Mouse (Mus musculus) lung, adult 2 months (tissue): ENCODE data around the gene Hmox1. TPM values are rescaled to one million over a fixed set of nuclear protein-coding genes. Genes with fewer than 3 reads are reported as not detected.

Source experiments
- DNase-seq: peaks from one replicate; pipeline ENCODE4 v3.0.0; 2022
- H3K4me1 ChIP-seq: fragments of 200-500 bp; 2 replicates; pipeline ENCODE4 v1.6.1; 2011; ENCODE audit warnings: low read length; ENCODE audit not compliant: control insufficient read depth, insufficient read depth
- H3K4me3 ChIP-seq: fragments of 200-500 bp; replicated peaks from 2 replicates; pipeline ENCODE3; 2011; ENCODE audit warnings: low read depth, mild to moderate bottlenecking, control low read depth, low read length; ENCODE audit errors: extremely low read depth
- CTCF ChIP-seq: fragments of 200-500 bp; IDR thresholded peaks from 2 replicates; pipeline ENCODE4 v1.5.1; 2011; ENCODE audit warnings: mild to moderate bottlenecking, low read length, control low read depth; ENCODE audit not compliant: insufficient read depth
- POLR2A ChIP-seq: fragments of 200-500 bp; IDR thresholded peaks from 2 replicates; pipeline ENCODE4 v1.6.1; 2011; ENCODE audit warnings: low read depth, mild to moderate bottlenecking, control low read depth, low read length, borderline replicate concordance; ENCODE audit errors: extremely low read depth
- whole genome bisulfite sequencing: fragments of 180-500 bp; shearing (Covaris S2); methylation state at CpG from one replicate; pipeline ENCODE4 v1.1.7; 2018; 5-methylcytosine and 5-hydroxymethylcytosine counted together
- polyA plus RNA-seq: library from polyadenylated mRNA; depleted of rRNA; stranded (reverse); fragments of >200 nt; gene quantifications from 2 replicates; pipeline ENCODE4 v1.2.3, GENCODE M21; 2012; rRNA removed

Hmox1 gene
- polyA plus RNA-seq, 1 experiment = 58.0 TPM

GRCm38 (mm10) chr8:75118505-75118904 is 25.1 kb downstream of the Hmox1 start:
- WGBS = 65% methylated on average over 1 of the region's 1 CpGs
- DNase-seq = no peak
- TF ChIP-seq CTCF (no peak), POLR2A (no peak)

GRCm38 (mm10) chr8:75119287-75119686 is 25.9 kb downstream of the Hmox1 start:
- 95% methylated on average over 2 of the region's 2 CpGs for whole genome bisulfite sequencing
- no peak for TF ChIP-seq POLR2A
- no peak for TF ChIP-seq CTCF
- H3K4me1 ChIP-seq = no peaks in the 10 kb centered on the region
- no peak overlapping the region for H3K4me3 ChIP-seq
- no peak for DNase-seq

More at GRCm38 (mm10) chr8:75118505-75118904, 25.1 kb downstream of the Hmox1 start:
- H3K4me3 ChIP-seq = no peak overlapping the region
- no peaks in the 10 kb centered on the region for H3K4me1 ChIP-seq

GRCm38 (mm10) chr8:75119747-75120146 is 26.3 kb downstream of the Hmox1 start:
- no peak overlapping the region for H3K4me3 ChIP-seq
- WGBS = 88% methylated on average over 2 of the region's 2 CpGs
- no peak for DNase-seq
- TF ChIP-seq CTCF = no peak
- TF ChIP-seq POLR2A = no peak
- no peaks in the 10 kb centered on the region for H3K4me1 ChIP-seq

- DNase-seq = no peak
- Histone ChIP-seq H3K4me1 (no peaks in the 10 kb centered on the region), H3K4me3 (no peak overlapping the region)
- WGBS = 90% methylated on average over 1 of the region's 1 CpGs
- TF ChIP-seq CTCF (no peak), POLR2A (no peak)
These were observed 34.0 kb downstream of the Hmox1 start for GRCm38 (mm10) chr8:75127406-75127805.

- DNase-seq = peak; percentile 51
- Histone ChIP-seq H3K4me3 (no peak overlapping the region), H3K4me1 (no peaks in the 10 kb centered on the region)
- WGBS = 18% methylated on average over 3 of the region's 3 CpGs
- peak; percentile 64 for TF ChIP-seq CTCF
- TF ChIP-seq POLR2A = no peak
These were observed 39.1 kb downstream of the Hmox1 start for GRCm38 (mm10) chr8:75132485-75132884.

GRCm38 (mm10) chr8:75133399-75133798 is 40.0 kb downstream of the Hmox1 start:
- Histone ChIP-seq H3K4me3 (no peak overlapping the region), H3K4me1 (no peaks in the 10 kb centered on the region)
- TF ChIP-seq CTCF (no peak), POLR2A (no peak)
- 91% methylated on average over 2 of the region's 2 CpGs for WGBS
- DNase-seq = no peak

GRCm38 (mm10) chr8:75134603-75135391 is 41.4 kb downstream of the Hmox1 start:
- H3K4me1 ChIP-seq = no peaks in the 10 kb centered on the region
- TF ChIP-seq POLR2A (no peak), CTCF (no peak)
- H3K4me3 ChIP-seq = no peak overlapping the region
- DNase-seq = no peak
- WGBS = 15% methylated on average over 2 of the region's 2 CpGs

DNA sequence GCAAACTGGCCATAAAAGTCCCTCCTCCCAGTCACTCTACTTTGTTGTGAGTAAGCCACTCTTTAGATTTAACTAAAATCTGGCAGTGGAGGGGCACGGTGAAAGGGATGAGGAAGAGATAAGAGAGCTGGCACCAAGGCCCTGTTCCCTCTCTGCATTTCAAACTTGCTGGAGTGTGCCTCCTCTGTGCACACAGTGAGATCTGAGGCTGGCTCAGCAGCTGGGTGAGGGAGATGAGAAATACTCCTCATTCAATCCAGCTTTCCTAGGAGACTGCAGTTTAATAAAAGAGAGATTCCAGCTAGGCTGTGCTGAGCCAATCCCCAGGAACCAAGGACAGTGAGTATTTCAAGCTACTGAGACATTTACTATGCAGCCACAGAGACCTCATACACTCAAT is 42.3 kb downstream of the Hmox1 start:
- no peaks in the 10 kb centered on the region for H3K4me1 ChIP-seq
- H3K4me3 ChIP-seq = no peak overlapping the region
- TF ChIP-seq CTCF (no peak), POLR2A (no peak)
- WGBS = 8% methylated on average over 1 of the region's 1 CpGs
- no peak for DNase-seq

GRCm38 (mm10) chr8:75136256-75136655 is 42.8 kb downstream of the Hmox1 start:
- DNase-seq = no peak
- Histone ChIP-seq H3K4me1 (no peaks in the 10 kb centered on the region), H3K4me3 (no peak overlapping the region)
- TF ChIP-seq CTCF (no peak), POLR2A (no peak)
- WGBS = 39% methylated on average over 2 of the region's 2 CpGs

DNA sequence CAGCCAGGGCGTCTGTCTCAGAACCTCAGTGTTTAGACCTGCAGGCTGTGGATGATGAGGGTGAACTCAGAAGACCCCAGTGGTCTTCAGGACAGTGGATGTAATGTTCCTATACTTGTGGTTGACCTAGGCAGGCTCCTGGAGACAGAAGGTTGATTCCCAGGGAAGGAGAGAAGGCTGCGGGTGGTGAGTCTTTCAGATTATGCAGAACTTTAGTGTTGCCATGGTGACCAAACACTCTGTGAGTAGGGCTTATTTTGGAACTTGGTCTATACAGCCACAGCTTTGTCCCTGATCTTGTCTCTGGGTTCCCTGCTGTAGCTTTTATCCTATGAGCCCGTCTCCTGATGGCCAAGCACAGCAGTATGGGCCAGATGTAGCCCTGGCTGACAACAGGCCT is 44.1 kb downstream of the Hmox1 start:
- no peak for TF ChIP-seq POLR2A
- no peak for TF ChIP-seq CTCF
- DNase-seq = no peak
- Histone ChIP-seq H3K4me1 (no peaks in the 10 kb centered on the region), H3K4me3 (no peak overlapping the region)
- WGBS = 83% methylated on average over 3 of the region's 3 CpGs

Other genes starting within 250 kb of the Hmox1 start
- gene Isx, start 220.4 kb upstream of the Hmox1 start, polyA plus RNA-seq = not detected in 2 replicates
- 11.6 and 23.0 TPM in 2 replicates for gene Hmgxb4, start 100.3 kb upstream of the Hmox1 start, polyA plus RNA-seq
- 33.3 and 66.5 TPM in 2 replicates for gene Tom1, start 59.9 kb upstream of the Hmox1 start, polyA plus RNA-seq
- 8.0 and 9.2 TPM in 2 replicates for gene Mcm5, start 15.9 kb downstream of the Hmox1 start, polyA plus RNA-seq
- 3.6 and 5.9 TPM in 2 replicates for gene Rasd2, start 120.3 kb downstream of the Hmox1 start, polyA plus RNA-seq